Mouse (Mus musculus) erythroid progenitor cell, adult 5-6 weeks (primary cell): ENCODE data around the gene Atp5k. TPM values are rescaled to one million over a fixed set of nuclear protein-coding genes. Genes with fewer than 3 reads are reported as not detected.
A peak's percentile ranks its signal among the peaks of the same experiment; 100 is the strongest.

Experiments used
- ATAC-seq: replicated peaks from 2 replicates; pipeline ENCODE4 v1.8.0; 2016; ENCODE audit warnings: moderate number of reproducible peaks, mild to moderate bottlenecking, moderate TSS enrichment, inconsistent platforms; ENCODE audit not compliant: poor library complexity, low FRiP score, severe bottlenecking
- total RNA-seq, 2 experiments: library from RNA; stranded (forward) in 1 of 2; stranded (reverse) in 1 of 2; fragments of 150-400 nt in 1 of 2; fragments of 186-747, 209-891 nt in 1 of 2; gene quantifications; 2 replicates each; pipeline versions ENCODE4 v1.2.3 to v1.2.4; 2015 to 2017; ENCODE audit warnings: low replicate concordance in 2 of 2

Atp5k gene
- total RNA-seq, 2 experiments from 2014 or later, result 60.6 to 82.6 TPM

GRCm38 (mm10) chr5:108436101-108436500 lies 1.9 kb upstream of the Atp5k start:
- ATAC-seq, result no peak

- no peak for ATAC-seq
These were observed 3.1 kb downstream of the Atp5k start for GRCm38 (mm10) chr5:108431196-108431595.

GRCm38 (mm10) chr5:108427186-108427585 lies 7.1 kb downstream of the Atp5k start:
- peak; percentile 72 for ATAC-seq

- no peak for ATAC-seq
These were observed 10.8 kb downstream of the Atp5k start for GRCm38 (mm10) chr5:108423427-108423826.

GRCm38 (mm10) chr5:108422741-108423140 lies 11.5 kb downstream of the Atp5k start:
- ATAC-seq, result no peak

GRCm38 (mm10) chr5:108414711-108415110 lies 19.5 kb downstream of the Atp5k start:
- no peak for ATAC-seq

GRCm38 (mm10) chr5:108406977-108407376 lies 27.3 kb downstream of the Atp5k start:
- ATAC-seq, result no peak

GRCm38 (mm10) chr5:108405460-108405859 lies 28.8 kb downstream of the Atp5k start:
- ATAC-seq, result no peak

GRCm38 (mm10) chr5:108403453-108403852 lies 30.8 kb downstream of the Atp5k start:
- ATAC-seq, result no peak

- no peak for ATAC-seq
These were observed 44.5 kb downstream of the Atp5k start for GRCm38 (mm10) chr5:108389744-108390143.

- ATAC-seq, result no peak
These were observed 46.0 kb downstream of the Atp5k start, which contains the start of gene Pde6b for GRCm38 (mm10) chr5:108388201-108388600. Pde6b (plus strand) TSS chr5:108388391.

GRCm38 (mm10) chr5:108386449-108386848 lies 47.8 kb downstream of the Atp5k start:
- no peak for ATAC-seq

- no peak for ATAC-seq
These were observed 48.6 kb downstream of the Atp5k start for GRCm38 (mm10) chr5:108385632-108386031.

Other genes with a start within 250 kb of the Atp5k start
- gene Dr1, start 165.6 kb downstream of the Atp5k start, total RNA-seq (2015; ENCODE audit: low replicate concordance), result 40.7 and 42.2 TPM in 2 replicates
- 23.1 and 27.9 TPM in 2 replicates for gene Dr1, start 165.6 kb downstream of the Atp5k start, total RNA-seq (2017; ENCODE audit: low replicate concordance)
- 2.5 and 3.2 TPM in 2 replicates for gene Pigg, start 121.8 kb downstream of the Atp5k start, total RNA-seq (2015; ENCODE audit: low replicate concordance)
- gene Pigg, start 121.8 kb downstream of the Atp5k start, total RNA-seq (2017; ENCODE audit: low replicate concordance), result 2.7 and 4.5 TPM in 2 replicates
- gene Gm42517, start 66.5 kb downstream of the Atp5k start, total RNA-seq (2015; ENCODE audit: low replicate concordance), result 0.72 TPM in 1 of 2 replicates, not detected in the other
- gene Gm42517, start 66.5 kb downstream of the Atp5k start, total RNA-seq (2017; ENCODE audit: low replicate concordance), result not detected in 2 replicates
- gene Pde6b, start 46.1 kb downstream of the Atp5k start, total RNA-seq (2015; ENCODE audit: low replicate concordance), result not detected in 2 replicates
- gene Pde6b, start 46.1 kb downstream of the Atp5k start, total RNA-seq (2017; ENCODE audit: low replicate concordance), result not detected in 2 replicates
- gene Mfsd7a, start 14.4 kb upstream of the Atp5k start, total RNA-seq (2015; ENCODE audit: low replicate concordance), result not detected in 2 replicates
- 1.0 TPM in 1 of 2 replicates, not detected in the other for gene Mfsd7a, start 14.4 kb upstream of the Atp5k start, total RNA-seq (2017; ENCODE audit: low replicate concordance)
- gene Pcgf3, start 26.8 kb upstream of the Atp5k start, total RNA-seq (2015; ENCODE audit: low replicate concordance), result 17.2 and 21.3 TPM in 2 replicates
- gene Pcgf3, start 26.8 kb upstream of the Atp5k start, total RNA-seq (2017; ENCODE audit: low replicate concordance), result 9.0 and 10.4 TPM in 2 replicates
- gene Cplx1, start 115.6 kb upstream of the Atp5k start, total RNA-seq (2015; ENCODE audit: low replicate concordance), result 1.7 TPM in 1 of 2 replicates, not detected in the other
- gene Cplx1, start 115.6 kb upstream of the Atp5k start, total RNA-seq (2017; ENCODE audit: low replicate concordance), result not detected in 2 replicates
- gene Gak, start 195.3 kb upstream of the Atp5k start, total RNA-seq (2015; ENCODE audit: low replicate concordance), result 50.8 and 63.3 TPM in 2 replicates
- gene Gak, start 195.3 kb upstream of the Atp5k start, total RNA-seq (2017; ENCODE audit: low replicate concordance), result 61.4 and 69.4 TPM in 2 replicates
- gene Tmem175, start 195.3 kb upstream of the Atp5k start, total RNA-seq (2015; ENCODE audit: low replicate concordance), result 2.9 and 8.4 TPM in 2 replicates
- gene Tmem175, start 195.3 kb upstream of the Atp5k start, total RNA-seq (2017; ENCODE audit: low replicate concordance), result 2.8 and 7.9 TPM in 2 replicates
- gene Idua, start 225.9 kb upstream of the Atp5k start, total RNA-seq (2015; ENCODE audit: low replicate concordance), result 2.5 and 5.8 TPM in 2 replicates
- gene Idua, start 225.9 kb upstream of the Atp5k start, total RNA-seq (2017; ENCODE audit: low replicate concordance), result 2.2 TPM in 1 of 2 replicates, not detected in the other
- 4.2 TPM in 1 of 2 replicates, not detected in the other for gene Dgkq, start 235.2 kb upstream of the Atp5k start, total RNA-seq (2015; ENCODE audit: low replicate concordance)
- gene Dgkq, start 235.2 kb upstream of the Atp5k start, total RNA-seq (2017; ENCODE audit: low replicate concordance), result 4.9 and 5.5 TPM in 2 replicates
- gene Slc26a1, start 241.1 kb upstream of the Atp5k start, total RNA-seq (2015; ENCODE audit: low replicate concordance), result 3.6 and 4.6 TPM in 2 replicates
- gene Slc26a1, start 241.1 kb upstream of the Atp5k start, total RNA-seq (2017; ENCODE audit: low replicate concordance), result 0.90 and 1.7 TPM in 2 replicates